8 mouse cellular contexts compared by ENCODE assay signal in the genomic region with DNA sequence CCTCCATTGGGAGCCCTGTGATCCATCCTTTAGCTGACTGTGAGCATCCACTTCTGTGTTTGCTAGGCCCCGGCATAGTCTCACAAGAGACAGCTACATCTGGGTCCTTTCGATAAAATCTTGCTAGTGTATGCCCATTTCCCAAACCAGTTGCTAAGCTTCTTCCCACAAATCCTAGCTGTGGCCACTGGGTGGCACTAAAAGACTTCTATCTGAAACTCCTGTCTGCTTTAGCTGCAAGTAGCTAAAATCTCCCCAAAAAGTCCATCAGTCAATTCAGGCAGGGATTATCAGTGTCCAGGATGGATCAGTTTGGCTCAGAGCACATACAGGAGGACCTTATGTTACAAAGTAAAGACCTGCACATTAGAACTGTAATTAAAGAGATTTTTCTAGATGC.
A peak's percentile ranks its signal among the peaks of the same experiment; 100 is the strongest.
DNase-seq lines count a peak whose midpoint lies in the region; ATAC-seq and TF ChIP-seq lines count a peak whose summit lies in the region.
"Not testable (repeated sequence)": the region's sequence is repeated elsewhere in the genome, so short reads cannot be mapped to it uniquely, and the experiment has no call there.

No protein-coding gene starts in this region.

- H3K9me3 ChIP-seq in E14TG2a.4 (ENCODE audit: low read length); embryonic facial prominence, embryonic 14.5 days (ENCODE audit: control insufficient read depth, low read length): not testable (repeated sequence)

- not testable (repeated sequence) for H3K4me1 ChIP-seq in E14TG2a.4 (replicated peaks; ENCODE audit: low read depth, low read length); embryonic facial prominence, embryonic 14.5 days (ENCODE audit: control insufficient read depth, insufficient read depth, low read length); thymus, adult 2 months (replicated peaks; ENCODE audit: control insufficient read depth, insufficient read depth, low read length)

- not testable (repeated sequence) for H3K4me2 ChIP-seq in embryonic facial prominence, embryonic 14.5 days (ENCODE audit: low read depth, low read length)

- peak; percentile 20 for DNase-seq in c-Kit-positive CD71-negative TER-119-negative erythroid progenitor cells, embryonic 14.5 days (ENCODE audit: low read depth)
- DNase-seq in embryonic facial prominence, embryonic 14.5 days (ENCODE audit: low spot score) = peak; percentile 89
- peak; percentile 57 for DNase-seq in heart, adult 8-10 months (ENCODE audit: low spot score)
- DNase-seq in kidney, postnatal 36 days = peak; percentile 59 to 82
- DNase-seq in liver = peak; percentile 44
- peak; percentile 35 for DNase-seq in ovary, postnatal 10 days (ENCODE audit: low spot score)
- DNase-seq in thymus, adult 2 months = peak; percentile 35

- H3K9ac ChIP-seq in embryonic facial prominence, embryonic 14.5 days (ENCODE audit: low read depth, low read length) = not testable (repeated sequence)

- not testable (repeated sequence) for TF ChIP-seq POLR2A in thymus, adult 2 months (IDR thresholded peaks at IDR 0.05; ENCODE audit: control insufficient read depth, extremely low read depth, insufficient read depth, low read length, poor library complexity)

- not testable (repeated sequence) for H3K36me3 ChIP-seq in E14TG2a.4 (ENCODE audit: insufficient read depth, low read length); embryonic facial prominence, embryonic 14.5 days (ENCODE audit: control insufficient read depth, insufficient read depth, low read length); thymus, adult 2 months (ENCODE audit: control insufficient read depth, insufficient read depth, low read length)

- H3K27me3 ChIP-seq in E14TG2a.4 (ENCODE audit: insufficient read depth, low read length); embryonic facial prominence, embryonic 14.5 days (replicated peaks; ENCODE audit: control insufficient read depth, insufficient read depth, low read length); thymus, adult 2 months (ENCODE audit: control insufficient read depth, insufficient read depth, low read length): not testable (repeated sequence)

- WGBS in embryonic facial prominence, embryonic 14.5 days = 19% methylated on average over 2 of the region's 2 CpGs
- whole genome bisulfite sequencing in thymus, adult 2 months = 16% methylated on average over 2 of the region's 2 CpGs

- H3K27ac ChIP-seq in embryonic facial prominence, embryonic 14.5 days (replicated peaks; ENCODE audit: low read depth, low read length); thymus, adult 2 months (ENCODE audit: control insufficient read depth, insufficient read depth, low read length): not testable (repeated sequence)

- 0 out of 2 replicates have a peak, but pooled peaks have one; percentile 18 for TF ChIP-seq CTCF in E14TG2a.4 (conservative IDR thresholded peaks at IDR 0.05; ENCODE audit: low read length)
- not testable (repeated sequence) for TF ChIP-seq CTCF in thymus, adult 2 months (IDR thresholded peaks at IDR 0.05; ENCODE audit: borderline replicate concordance, control insufficient read depth, extremely low read depth, insufficient read depth, low read length, poor library complexity)

- H3K4me3 ChIP-seq in E14TG2a.4 (replicated peaks; ENCODE audit: low read length); embryonic facial prominence, embryonic 14.5 days (ENCODE audit: low read depth, low read length); thymus, adult 2 months (ENCODE audit: control insufficient read depth, insufficient read depth, low read length): not testable (repeated sequence)

- not testable (repeated sequence) for ATAC-seq in embryonic facial prominence, embryonic 14.5 days (ENCODE audit: low read depth)

Comparison
In these comparisons a context has a peak if more than half of its experiments do, and no peak if none do; other contexts are left out.
1. DNase-seq: peak in every context shown above with its lines; median percentile 89 in embryonic facial prominence, embryonic 14.5 days; 70 in kidney, postnatal 36 days; 57 in heart, adult 8-10 months; 44 in liver; 35 in ovary, postnatal 10 days; 35 in thymus, adult 2 months; 20 in c-Kit-positive CD71-negative TER-119-negative erythroid progenitor cells, embryonic 14.5 days.